Mouse (Mus musculus): ENCODE measurements around the gene Pbx2. TPM values are rescaled to one million over a fixed set of nuclear protein-coding genes. Genes with fewer than 3 reads are reported as not detected.

Pbx2 gene
- total and polyA plus RNA-seq, 3 experiments, result 25.1 to 138 (median 35.8) TPM

- H3K4me1 ChIP-seq (ENCODE audit: insufficient read depth, low read depth, low read length), result peaks cover 84% of the 10 kb centered on the region
- no peaks in the 10 kb centered on the region for H3K9me3 ChIP-seq (replicated peaks)
- ATAC-seq (ENCODE audit: extremely low read depth, insufficient number of reproducible peaks, low FRiP score, poor library complexity, severe bottlenecking) (no peak), DNase-seq (ENCODE audit: low spot score) (no peak)
- peaks cover 56% of the 10 kb centered on the region for H3K36me3 ChIP-seq (replicated peaks)
- TF ChIP-seq GATA1 (IDR thresholded peaks at IDR 0.05; ENCODE audit: borderline replicate concordance, low read length) (no peak), GATA2 (IDR thresholded peaks at IDR 0.05; ENCODE audit: borderline replicate concordance, low read depth, low read length) (no peak), POLR2AphosphoS5 (IDR thresholded peaks at IDR 0.05; ENCODE audit: insufficient replicate concordance, low read depth, low read length) (no peak), TAL1 (conservative IDR thresholded peaks at IDR 0.05; ENCODE audit: low read depth, low read length) (no peak), CTCF (IDR thresholded peaks at IDR 0.05; ENCODE audit: low read depth, low read length) (no peak)
- no peaks in the 10 kb centered on the region for H3K27me3 ChIP-seq (ENCODE audit: insufficient read depth, low read length)
- peak overlapping the region; percentile 74; the same call in 1 of the 2 replicates for H3K4me3 ChIP-seq (ENCODE audit: low read depth, low read length)
Measured at GRCm38 (mm10) chr17:34593752-34594525, 2.9 kb downstream of the Pbx2 start.

DNA sequence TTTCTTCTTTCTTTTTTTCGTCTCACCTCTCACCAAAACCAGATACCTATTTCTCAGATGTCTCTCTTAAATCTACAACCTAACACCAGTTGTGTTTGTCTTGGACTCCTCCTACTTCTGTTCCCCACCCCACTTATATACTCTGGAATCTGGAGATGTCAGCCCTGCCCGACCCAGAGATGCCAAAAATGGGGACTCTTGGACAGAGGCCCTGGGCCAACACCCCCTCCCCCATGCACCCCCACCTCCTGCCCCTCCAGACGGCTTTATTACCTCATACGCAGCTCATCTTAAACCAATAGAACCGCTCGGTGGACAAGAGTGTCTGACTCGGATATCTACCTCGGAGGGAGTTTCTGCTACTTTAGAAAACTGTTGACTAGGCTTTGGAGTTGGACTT lies 5.0 kb downstream of the Pbx2 start:
- ATAC-seq (ENCODE audit: extremely low read depth, insufficient number of reproducible peaks, low FRiP score, poor library complexity, severe bottlenecking) (no peak), DNase-seq (ENCODE audit: low spot score) (no peak)
- no peak overlapping the region for H3K4me3 ChIP-seq (ENCODE audit: low read depth, low read length)
- peaks cover 81% of the 10 kb centered on the region for H3K4me1 ChIP-seq (ENCODE audit: insufficient read depth, low read depth, low read length)
- H3K9me3 ChIP-seq (replicated peaks), result no peaks in the 10 kb centered on the region
- H3K27me3 ChIP-seq (ENCODE audit: insufficient read depth, low read length), result no peaks in the 10 kb centered on the region
- TF ChIP-seq TAL1 (conservative IDR thresholded peaks at IDR 0.05; ENCODE audit: low read depth, low read length) (no peak), CTCF (IDR thresholded peaks at IDR 0.05; ENCODE audit: low read depth, low read length) (no peak), GATA2 (IDR thresholded peaks at IDR 0.05; ENCODE audit: borderline replicate concordance, low read depth, low read length) (no peak), GATA1 (IDR thresholded peaks at IDR 0.05; ENCODE audit: borderline replicate concordance, low read length) (no peak), POLR2AphosphoS5 (IDR thresholded peaks at IDR 0.05; ENCODE audit: insufficient replicate concordance, low read depth, low read length) (no peak)
- H3K36me3 ChIP-seq (replicated peaks), result peaks cover 70% of the 10 kb centered on the region

- Histone ChIP-seq H3K36me3 (replicated peaks) (peaks cover 81% of the 10 kb centered on the region), H3K4me1 (ENCODE audit: insufficient read depth, low read depth, low read length) (peaks cover 88% of the 10 kb centered on the region)
- no peak for ATAC-seq (ENCODE audit: extremely low read depth, insufficient number of reproducible peaks, low FRiP score, poor library complexity, severe bottlenecking)
Measured at GRCm38 (mm10) chr17:34597566-34598095, 6.6 kb downstream of the Pbx2 start, which contains the start of gene Ager. TSS of gene Ager (plus strand) at chr17:34597862.

GRCm38 (mm10) chr17:34599891-34600290 lies 8.8 kb downstream of the Pbx2 start:
- no peak for DNase-seq (ENCODE audit: low spot score)
- TF ChIP-seq GATA1 (IDR thresholded peaks at IDR 0.05; ENCODE audit: borderline replicate concordance, low read length) (no peak), POLR2AphosphoS5 (IDR thresholded peaks at IDR 0.05; ENCODE audit: insufficient replicate concordance, low read depth, low read length) (no peak)
- no peak for ATAC-seq (ENCODE audit: extremely low read depth, insufficient number of reproducible peaks, low FRiP score, poor library complexity, severe bottlenecking)
- Histone ChIP-seq H3K36me3 (replicated peaks) (peaks cover 64% of the 10 kb centered on the region), H3K4me3 (ENCODE audit: low read depth, low read length) (peak overlapping the region; percentile 13; the same call in 1 of the 2 replicates), H3K9me3 (replicated peaks) (no peaks in the 10 kb centered on the region), H3K27me3 (ENCODE audit: insufficient read depth, low read length) (no peaks in the 10 kb centered on the region), H3K4me1 (ENCODE audit: insufficient read depth, low read depth, low read length) (peaks cover 77% of the 10 kb centered on the region)

More at GRCm38 (mm10) chr17:34597566-34598095, 6.6 kb downstream of the Pbx2 start, which contains the start of gene Ager:
- no peak for DNase-seq (ENCODE audit: low spot score)
- Histone ChIP-seq H3K9me3 (replicated peaks) (no peaks in the 10 kb centered on the region), H3K4me3 (ENCODE audit: low read depth, low read length) (no peak within 1 kb of the TSS), H3K27me3 (ENCODE audit: insufficient read depth, low read length) (no peaks in the 10 kb centered on the region)
- TF ChIP-seq GATA1 (IDR thresholded peaks at IDR 0.05; ENCODE audit: borderline replicate concordance, low read length) (no peak), CTCF (IDR thresholded peaks at IDR 0.05; ENCODE audit: low read depth, low read length) (no peak), TAL1 (conservative IDR thresholded peaks at IDR 0.05; ENCODE audit: low read depth, low read length) (no peak), POLR2AphosphoS5 (IDR thresholded peaks at IDR 0.05; ENCODE audit: insufficient replicate concordance, low read depth, low read length) (no peak; the same call in 1 of the 2 replicates), GATA2 (IDR thresholded peaks at IDR 0.05; ENCODE audit: borderline replicate concordance, low read depth, low read length) (no peak)

GRCm38 (mm10) chr17:34601796-34602195 lies 10.7 kb downstream of the Pbx2 start:
- DNase-seq (ENCODE audit: low spot score) (no peak), ATAC-seq (ENCODE audit: extremely low read depth, insufficient number of reproducible peaks, low FRiP score, poor library complexity, severe bottlenecking) (no peak)
- Histone ChIP-seq H3K4me3 (ENCODE audit: low read depth, low read length) (peak overlapping the region; percentile 73; the same call in 1 of the 2 replicates), H3K27me3 (ENCODE audit: insufficient read depth, low read length) (no peaks in the 10 kb centered on the region), H3K4me1 (ENCODE audit: insufficient read depth, low read depth, low read length) (peaks cover 73% of the 10 kb centered on the region), H3K36me3 (replicated peaks) (peaks cover 48% of the 10 kb centered on the region), H3K9me3 (replicated peaks) (no peaks in the 10 kb centered on the region)
- no peak for TF ChIP-seq POLR2AphosphoS5 (IDR thresholded peaks at IDR 0.05; ENCODE audit: insufficient replicate concordance, low read depth, low read length)
- TF ChIP-seq GATA1 (IDR thresholded peaks at IDR 0.05; ENCODE audit: borderline replicate concordance, low read length), result no peak
- TF ChIP-seq GATA2 (IDR thresholded peaks at IDR 0.05; ENCODE audit: borderline replicate concordance, low read depth, low read length), result no peak
- no peak for TF ChIP-seq TAL1 (conservative IDR thresholded peaks at IDR 0.05; ENCODE audit: low read depth, low read length)
- TF ChIP-seq CTCF (IDR thresholded peaks at IDR 0.05; ENCODE audit: low read depth, low read length), result no peak

GRCm38 (mm10) chr17:34603375-34604060 lies 12.5 kb downstream of the Pbx2 start, which contains the start of gene Rnf5:
TSS of gene Rnf5 (minus strand) at chr17:34603690.
- H3K27me3 ChIP-seq (ENCODE audit: insufficient read depth, low read length), result no peaks in the 10 kb centered on the region
- no peak for TF ChIP-seq TAL1 (conservative IDR thresholded peaks at IDR 0.05; ENCODE audit: low read depth, low read length)
- TF ChIP-seq CTCF (IDR thresholded peaks at IDR 0.05; ENCODE audit: low read depth, low read length), result no peak
- TF ChIP-seq GATA1 (IDR thresholded peaks at IDR 0.05; ENCODE audit: borderline replicate concordance, low read length), result no peak
- TF ChIP-seq POLR2AphosphoS5 (IDR thresholded peaks at IDR 0.05; ENCODE audit: insufficient replicate concordance, low read depth, low read length), result no peak
- TF ChIP-seq GATA2 (IDR thresholded peaks at IDR 0.05; ENCODE audit: borderline replicate concordance, low read depth, low read length), result no peak
- H3K9me3 ChIP-seq (replicated peaks), result no peaks in the 10 kb centered on the region
- H3K4me3 ChIP-seq (ENCODE audit: low read depth, low read length), result peak within 1 kb of the TSS; percentile 94
- peaks cover 75% of the 10 kb centered on the region for H3K4me1 ChIP-seq (ENCODE audit: insufficient read depth, low read depth, low read length)
- peaks cover 54% of the 10 kb centered on the region for H3K36me3 ChIP-seq (replicated peaks)
- ATAC-seq (ENCODE audit: extremely low read depth, insufficient number of reproducible peaks, low FRiP score, poor library complexity, severe bottlenecking) (peak; percentile 80), DNase-seq (ENCODE audit: low spot score) (peak; percentile 99)
